Mouse (Mus musculus): Measurements from ENCODE around the gene Gm21961.
"Not testable (repeated sequence)": the region's sequence is repeated elsewhere in the genome, so short reads cannot be mapped to it uniquely, and the experiment has no call there.

The Gm21961 gene

GRCm38 (mm10) chr15:65014804-65015203 lies at the start of gene Gm21961:
Gm21961 (minus strand) TSS chr15:65014904.
- no peak for DNase-seq (ENCODE audit: low read depth in 2 of 2, low spot score in 2 of 2)

GRCm38 (mm10) chr15:65041999-65042398 lies 27.3 kb upstream of the Gm21961 start:
- no peak for DNase-seq (ENCODE audit: low read depth in 2 of 2, low spot score in 2 of 2)

- not testable (repeated sequence) for DNase-seq (ENCODE audit: low read depth in 2 of 2, low spot score in 2 of 2)
Measured at GRCm38 (mm10) chr15:65039216-65039615, 24.5 kb upstream of the Gm21961 start.

GRCm38 (mm10) chr15:65017971-65018370 lies 3.3 kb upstream of the Gm21961 start:
- no peak for DNase-seq (ENCODE audit: low read depth in 2 of 2, low spot score in 2 of 2)

GRCm38 (mm10) chr15:65006177-65006576 lies 8.5 kb downstream of the Gm21961 start:
- no peak for DNase-seq (ENCODE audit: low read depth in 2 of 2, low spot score in 2 of 2)

GRCm38 (mm10) chr15:64994498-64994897 lies 20.2 kb downstream of the Gm21961 start:
- no peak for DNase-seq (ENCODE audit: low read depth in 2 of 2, low spot score in 2 of 2)

GRCm38 (mm10) chr15:64979976-64980375 lies 34.7 kb downstream of the Gm21961 start:
- DNase-seq (ENCODE audit: low read depth in 2 of 2, low spot score in 2 of 2): no peak

- DNase-seq (ENCODE audit: low read depth in 2 of 2, low spot score in 2 of 2): no peak
Measured at GRCm38 (mm10) chr15:64976044-64976805, 38.5 kb downstream of the Gm21961 start.
